Mouse (Mus musculus): ENCODE measurements at regions not wholly inside any gene's neighbourhood (a gene's known extent, or its start where the extent isn't known, plus 50 kb on each side); places are given as distances from the start of the nearest gene placed in this dataset.

DNA sequence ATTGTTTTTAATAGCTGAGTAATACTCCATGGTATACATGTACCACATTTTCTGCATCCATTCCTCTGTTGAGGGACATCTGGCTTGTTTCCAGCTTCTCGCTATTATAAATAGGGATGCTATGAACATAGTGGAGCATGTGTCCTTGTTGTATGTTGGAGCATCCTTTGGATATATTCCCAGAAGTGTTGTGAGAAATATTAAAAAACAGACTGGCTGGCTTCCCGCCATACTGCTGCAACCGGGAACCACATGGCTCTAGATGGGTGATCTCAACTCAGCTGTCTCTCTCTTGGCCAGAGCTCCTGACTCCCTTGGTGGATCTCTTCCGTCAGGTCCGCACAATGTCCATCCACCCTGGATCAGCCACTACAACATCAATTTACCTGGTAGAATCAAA, 182.4 kb upstream of the Rasa1 start:
- TF ChIP-seq CTCF (IDR thresholded peaks at IDR 0.05; ENCODE audit: low read depth, low read length) (no peak), POLR2A (IDR thresholded peaks at IDR 0.05; ENCODE audit: extremely low read depth, insufficient read depth, low read length) (no peak)
